Mouse (Mus musculus): Measurements from ENCODE around the gene Klhl29.

Klhl29 gene

GRCm38 (mm10) chr12:5087787-5088519, 287.5 kb downstream of the Klhl29 start:
- H3K4me3 ChIP-seq (replicated peaks; ENCODE audit: low read length): no peak overlapping the region
- peaks cover 12% of the 10 kb centered on the region for H3K27me3 ChIP-seq (ENCODE audit: insufficient read depth, low read length)
- H3K36me3 ChIP-seq (ENCODE audit: insufficient read depth, low read length): no peaks in the 10 kb centered on the region
- H3K9me3 ChIP-seq (ENCODE audit: low read length): no peaks in the 10 kb centered on the region
- TF ChIP-seq NANOG (IDR thresholded peaks at IDR 0.05; ENCODE audit: borderline replicate concordance, low read length) (no peak), CTCF (conservative IDR thresholded peaks at IDR 0.05; ENCODE audit: low read length) (no peak), POU5F1 (IDR thresholded peaks at IDR 0.05; ENCODE audit: borderline replicate concordance, low read length) (no peak)
- peaks cover 12% of the 10 kb centered on the region for H3K4me1 ChIP-seq (replicated peaks; ENCODE audit: low read depth, low read length)

GRCm38 (mm10) chr12:5084714-5085113, 290.8 kb downstream of the Klhl29 start:
- H3K9me3 ChIP-seq (ENCODE audit: low read length): no peaks in the 10 kb centered on the region
- TF ChIP-seq CTCF (conservative IDR thresholded peaks at IDR 0.05; ENCODE audit: low read length) (no peak), NANOG (IDR thresholded peaks at IDR 0.05; ENCODE audit: borderline replicate concordance, low read length) (no peak), POU5F1 (IDR thresholded peaks at IDR 0.05; ENCODE audit: borderline replicate concordance, low read length) (no peak)

DNA sequence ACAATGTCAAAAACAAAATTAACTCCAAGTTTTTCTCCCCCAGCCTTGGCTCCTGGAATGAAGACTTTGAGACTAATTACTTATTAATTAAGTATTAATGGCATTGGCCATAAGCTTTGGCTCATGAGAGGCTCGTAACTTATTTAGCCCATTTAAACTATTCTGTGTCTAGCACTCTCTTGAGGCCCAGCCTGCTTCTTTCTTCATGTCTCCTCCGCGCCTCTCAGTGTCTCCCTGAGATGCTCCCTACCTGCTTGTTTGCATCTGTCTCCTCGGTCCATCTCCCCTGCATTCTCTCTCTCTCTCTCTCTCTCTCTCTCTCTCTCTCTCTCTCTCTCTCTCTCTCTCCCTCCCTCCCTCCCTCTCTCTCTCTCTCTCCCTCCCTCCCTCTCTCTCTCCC, 294.0 kb downstream of the Klhl29 start:
- TF ChIP-seq POU5F1 (IDR thresholded peaks at IDR 0.05; ENCODE audit: borderline replicate concordance, low read length): no peak
- TF ChIP-seq CTCF (conservative IDR thresholded peaks at IDR 0.05; ENCODE audit: low read length): no peak
- no peak for TF ChIP-seq NANOG (IDR thresholded peaks at IDR 0.05; ENCODE audit: borderline replicate concordance, low read length)
- Histone ChIP-seq H3K27me3 (ENCODE audit: insufficient read depth, low read length) (peaks cover 16% of the 10 kb centered on the region), H3K4me1 (replicated peaks; ENCODE audit: low read depth, low read length) (peaks cover 14% of the 10 kb centered on the region), H3K9me3 (ENCODE audit: low read length) (no peaks in the 10 kb centered on the region), H3K36me3 (ENCODE audit: insufficient read depth, low read length) (no peaks in the 10 kb centered on the region), H3K4me3 (replicated peaks; ENCODE audit: low read length) (no peak overlapping the region)

More at GRCm38 (mm10) chr12:5084714-5085113, 290.8 kb downstream of the Klhl29 start:
- H3K36me3 ChIP-seq (ENCODE audit: insufficient read depth, low read length): no peaks in the 10 kb centered on the region
- no peak overlapping the region for H3K4me3 ChIP-seq (replicated peaks; ENCODE audit: low read length)
- H3K27me3 ChIP-seq (ENCODE audit: insufficient read depth, low read length): peaks cover 16% of the 10 kb centered on the region
- peaks cover 14% of the 10 kb centered on the region for H3K4me1 ChIP-seq (replicated peaks; ENCODE audit: low read depth, low read length)

GRCm38 (mm10) chr12:5073191-5073590, 302.3 kb downstream of the Klhl29 start:
- H3K4me3 ChIP-seq (replicated peaks; ENCODE audit: low read length): no peak overlapping the region
- H3K9me3 ChIP-seq (ENCODE audit: low read length): peaks cover 19% of the 10 kb centered on the region; the same call in 1 of the 2 replicates
- 0 out of 2 replicates have a peak, but pooled peaks cover 2% of the 10 kb centered on the region for H3K27me3 ChIP-seq (ENCODE audit: insufficient read depth, low read length)
- TF ChIP-seq NANOG (IDR thresholded peaks at IDR 0.05; ENCODE audit: borderline replicate concordance, low read length): no peak
- TF ChIP-seq CTCF (conservative IDR thresholded peaks at IDR 0.05; ENCODE audit: low read length): no peak
- H3K36me3 ChIP-seq (ENCODE audit: insufficient read depth, low read length): no peaks in the 10 kb centered on the region
- peaks cover 2% of the 10 kb centered on the region for H3K4me1 ChIP-seq (replicated peaks; ENCODE audit: low read depth, low read length)

- Histone ChIP-seq H3K4me1 (replicated peaks; ENCODE audit: low read depth, low read length) (peaks cover 25% of the 10 kb centered on the region), H3K27me3 (ENCODE audit: insufficient read depth, low read length) (no peaks in the 10 kb centered on the region), H3K36me3 (ENCODE audit: insufficient read depth, low read length) (no peaks in the 10 kb centered on the region), H3K4me3 (replicated peaks; ENCODE audit: low read length) (no peak overlapping the region), H3K9me3 (ENCODE audit: low read length) (peaks cover 19% of the 10 kb centered on the region; the same call in 1 of the 2 replicates)
- no peak for TF ChIP-seq CTCF (conservative IDR thresholded peaks at IDR 0.05; ENCODE audit: low read length)
- TF ChIP-seq NANOG (IDR thresholded peaks at IDR 0.05; ENCODE audit: borderline replicate concordance, low read length): no peak
- TF ChIP-seq POU5F1 (IDR thresholded peaks at IDR 0.05; ENCODE audit: borderline replicate concordance, low read length): no peak
Measured at GRCm38 (mm10) chr12:5070131-5070530, 305.4 kb downstream of the Klhl29 start.

DNA sequence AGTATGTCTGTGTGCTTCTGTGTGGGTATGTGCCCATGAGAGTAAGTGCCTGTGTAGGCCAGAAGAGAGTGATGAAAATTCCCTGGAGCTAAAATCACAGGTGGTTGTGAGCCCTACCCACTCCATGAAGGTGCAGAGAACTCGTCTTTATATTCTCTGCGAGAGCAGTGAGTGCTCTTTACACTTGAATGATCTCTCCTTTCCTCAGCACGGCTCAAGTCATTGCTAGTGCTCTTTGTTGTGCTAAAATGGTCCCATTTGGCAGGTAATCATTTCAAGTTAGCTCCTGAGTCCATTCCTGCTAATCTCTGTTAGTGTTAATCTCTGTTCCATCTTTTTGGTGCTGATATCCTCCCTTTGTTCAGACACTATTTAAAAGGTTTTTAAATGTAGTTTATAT, 307.9 kb downstream of the Klhl29 start:
- Histone ChIP-seq H3K4me1 (replicated peaks; ENCODE audit: low read depth, low read length) (peaks cover 29% of the 10 kb centered on the region), H3K4me3 (replicated peaks; ENCODE audit: low read length) (no peak overlapping the region), H3K36me3 (ENCODE audit: insufficient read depth, low read length) (no peaks in the 10 kb centered on the region), H3K9me3 (ENCODE audit: low read length) (peaks cover 19% of the 10 kb centered on the region; the same call in 1 of the 2 replicates), H3K27me3 (ENCODE audit: insufficient read depth, low read length) (no peaks in the 10 kb centered on the region)
- TF ChIP-seq CTCF (conservative IDR thresholded peaks at IDR 0.05; ENCODE audit: low read length) (no peak), NANOG (IDR thresholded peaks at IDR 0.05; ENCODE audit: borderline replicate concordance, low read length) (peak; percentile 71), POU5F1 (IDR thresholded peaks at IDR 0.05; ENCODE audit: borderline replicate concordance, low read length) (no peak)

GRCm38 (mm10) chr12:5048104-5048503, 327.4 kb downstream of the Klhl29 start:
- TF ChIP-seq CTCF (conservative IDR thresholded peaks at IDR 0.05; ENCODE audit: low read length) (no peak), NANOG (IDR thresholded peaks at IDR 0.05; ENCODE audit: borderline replicate concordance, low read length) (no peak), POU5F1 (IDR thresholded peaks at IDR 0.05; ENCODE audit: borderline replicate concordance, low read length) (no peak)
- H3K4me1 ChIP-seq (replicated peaks; ENCODE audit: low read depth, low read length): peaks cover 15% of the 10 kb centered on the region
- no peaks in the 10 kb centered on the region for H3K27me3 ChIP-seq (ENCODE audit: insufficient read depth, low read length)
- H3K36me3 ChIP-seq (ENCODE audit: insufficient read depth, low read length): 0 out of 2 replicates have a peak, but pooled peaks cover 2% of the 10 kb centered on the region
- H3K4me3 ChIP-seq (replicated peaks; ENCODE audit: low read length): no peak overlapping the region
- peaks cover 13% of the 10 kb centered on the region for H3K9me3 ChIP-seq (ENCODE audit: low read length)

- Histone ChIP-seq H3K36me3 (ENCODE audit: insufficient read depth, low read length) (peaks cover 8% of the 10 kb centered on the region; the same call in 1 of the 2 replicates), H3K4me1 (replicated peaks; ENCODE audit: low read depth, low read length) (peaks cover 15% of the 10 kb centered on the region), H3K27me3 (ENCODE audit: insufficient read depth, low read length) (no peaks in the 10 kb centered on the region), H3K4me3 (replicated peaks; ENCODE audit: low read length) (peak overlapping the region; percentile 63), H3K9me3 (ENCODE audit: low read length) (no peaks in the 10 kb centered on the region)
- no peak for TF ChIP-seq NANOG (IDR thresholded peaks at IDR 0.05; ENCODE audit: borderline replicate concordance, low read length)
- TF ChIP-seq POU5F1 (IDR thresholded peaks at IDR 0.05; ENCODE audit: borderline replicate concordance, low read length): no peak; the same call in 1 of the 2 replicates
- TF ChIP-seq CTCF (conservative IDR thresholded peaks at IDR 0.05; ENCODE audit: low read length): no peak
Measured at GRCm38 (mm10) chr12:5044141-5044540, 331.3 kb downstream of the Klhl29 start.

Data from E14TG2a.4 (cell line).